Mouse (Mus musculus): ENCODE data around the gene Cfb. TPM values are rescaled to one million over a fixed set of nuclear protein-coding genes. Genes with fewer than 3 reads are reported as not detected.
"Not testable (repeated sequence)": the region's sequence is repeated elsewhere in the genome, so short reads cannot be mapped to it uniquely, and the experiment has no call there.

The Cfb gene
- total RNA-seq (2021) = 100 to 1,000 TPM in 1 of 2 experiments, 10 to 100 TPM in 1; 18.7 to 137 TPM
- long read RNA-seq, experiment 1, transcript Cfb-202 (18 exons, 2,751 nt) = major isoform, 126 of 137 reads
- long read RNA-seq, experiment 1, partial matches to known transcripts = 0 of 137 reads
- long read RNA-seq, experiment 1, other reads (novel, unspliced or antisense) = 10 of 137 reads
- long read RNA-seq, experiment 2, transcript Cfb-202 (18 exons, 2,751 nt) = major isoform, 7 of 7 reads
- long read RNA-seq, experiment 2, partial matches to known transcripts = 0 of 7 reads
- long read RNA-seq, experiment 2, other reads (novel, unspliced or antisense) = 0 of 7 reads

DNA sequence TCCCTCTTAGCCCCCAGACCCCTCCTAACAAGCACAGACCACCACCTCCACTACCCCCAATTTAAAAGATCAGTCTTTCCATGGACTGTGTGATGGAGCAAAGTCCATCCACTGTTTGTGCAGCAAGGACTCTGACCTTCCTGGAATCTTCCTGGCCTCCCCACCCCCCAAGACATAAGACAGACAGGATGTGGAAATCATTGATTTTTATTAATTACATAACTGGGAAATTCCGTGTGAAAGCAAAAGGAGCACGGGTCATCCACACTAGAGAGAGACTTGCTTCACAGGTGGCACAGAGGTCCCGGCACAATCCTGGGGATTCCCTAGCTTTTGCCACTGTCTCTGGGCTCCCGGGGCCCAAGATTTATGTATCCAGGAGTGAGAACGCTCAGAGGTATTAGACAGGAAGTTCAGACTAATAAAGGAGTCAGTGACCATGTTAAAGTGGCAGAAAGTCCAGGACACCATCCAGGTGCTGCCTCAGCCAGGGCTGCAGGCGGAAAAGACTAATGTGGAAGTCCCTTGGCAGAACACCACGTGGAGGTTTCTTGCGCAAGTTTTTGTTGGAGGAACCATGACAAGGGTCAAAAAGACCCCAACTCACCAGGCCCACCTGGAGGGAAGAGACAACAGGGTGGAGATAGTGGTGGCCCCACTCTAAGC is at the start of gene Cfb:
Gene Cfb (minus strand): TSS at position 103 of the 666 bp plus-strand sequence.
- no peak for DNase-seq (ENCODE audit: low spot score in 2 of 2)

GRCm38 (mm10) chr17:34911945-34912351 is 49.6 kb upstream of the Cfb start:
- DNase-seq (ENCODE audit: low spot score in 2 of 2) = peak in 1 of 2 experiments; percentile 64

DNA sequence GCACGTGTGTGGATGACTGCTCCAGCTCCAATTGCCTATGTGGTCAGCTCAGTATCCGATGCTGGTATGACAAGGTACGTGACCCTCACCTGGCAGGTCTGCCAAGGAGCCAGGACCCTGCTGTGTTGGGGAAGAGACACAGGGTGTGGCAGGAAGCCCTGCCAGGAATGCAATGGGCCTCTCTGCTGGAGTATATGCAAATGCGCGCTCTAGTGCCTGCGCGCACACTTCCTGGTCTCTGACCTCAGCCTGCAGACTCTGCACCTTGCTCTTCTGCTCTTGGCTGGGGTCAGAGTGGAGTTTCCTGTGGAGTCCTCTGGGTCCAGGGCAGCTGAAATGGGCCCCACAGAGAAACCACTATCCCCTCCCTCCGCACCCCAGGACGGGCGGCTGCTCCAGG is 48.7 kb upstream of the Cfb start:
- DNase-seq (ENCODE audit: low spot score in 2 of 2) = no peak

- no peak for DNase-seq (ENCODE audit: low spot score in 2 of 2)
Measured at GRCm38 (mm10) chr17:34902895-34903294, 40.6 kb upstream of the Cfb start.

GRCm38 (mm10) chr17:34901948-34902347 is 39.6 kb upstream of the Cfb start:
- not testable (repeated sequence) for DNase-seq (ENCODE audit: low spot score in 2 of 2)

DNA sequence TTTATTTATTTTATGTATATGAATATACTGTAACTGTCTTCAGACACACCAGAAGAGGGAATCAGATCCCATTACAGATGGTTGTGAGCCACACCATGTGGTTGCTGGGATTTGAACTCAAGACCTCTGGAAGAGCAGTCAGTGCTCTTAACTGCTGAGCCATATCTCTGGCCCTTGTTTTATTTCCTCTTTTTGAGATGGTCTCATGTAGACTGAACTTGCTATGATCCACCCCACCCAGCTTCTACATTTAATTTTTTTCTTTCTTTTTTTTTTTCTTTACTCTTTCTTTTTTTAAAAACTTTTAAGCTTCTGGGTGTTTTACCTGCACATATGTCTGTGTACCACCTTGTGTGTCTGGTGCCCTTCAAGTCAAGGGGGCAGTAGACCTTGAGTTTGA is 38.5 kb upstream of the Cfb start:
- not testable (repeated sequence) for DNase-seq (ENCODE audit: low spot score in 2 of 2)

DNA sequence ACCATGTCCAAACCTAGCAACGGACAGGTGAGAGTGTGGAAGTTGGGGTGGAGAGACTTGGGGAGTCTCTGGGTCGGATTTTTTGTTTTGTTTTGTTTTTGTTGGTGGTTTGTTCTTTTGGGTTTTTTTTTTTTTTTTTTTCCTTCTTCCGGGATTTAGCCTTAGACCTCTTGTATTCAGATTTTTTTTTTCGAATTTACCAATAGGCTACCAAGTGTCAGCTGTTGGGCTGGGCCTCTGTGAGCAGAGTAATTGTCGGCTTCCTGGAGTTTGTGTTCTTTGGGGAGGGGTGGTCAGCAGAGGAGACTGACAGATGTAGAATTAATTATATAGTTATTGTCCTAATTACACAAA is 37.5 kb upstream of the Cfb start:
- no peak for DNase-seq (ENCODE audit: low spot score in 2 of 2)

- DNase-seq (ENCODE audit: low spot score in 2 of 2) = peak in 1 of 2 experiments; percentile 45
Measured at GRCm38 (mm10) chr17:34899053-34899889, 37.0 kb upstream of the Cfb start.

DNA sequence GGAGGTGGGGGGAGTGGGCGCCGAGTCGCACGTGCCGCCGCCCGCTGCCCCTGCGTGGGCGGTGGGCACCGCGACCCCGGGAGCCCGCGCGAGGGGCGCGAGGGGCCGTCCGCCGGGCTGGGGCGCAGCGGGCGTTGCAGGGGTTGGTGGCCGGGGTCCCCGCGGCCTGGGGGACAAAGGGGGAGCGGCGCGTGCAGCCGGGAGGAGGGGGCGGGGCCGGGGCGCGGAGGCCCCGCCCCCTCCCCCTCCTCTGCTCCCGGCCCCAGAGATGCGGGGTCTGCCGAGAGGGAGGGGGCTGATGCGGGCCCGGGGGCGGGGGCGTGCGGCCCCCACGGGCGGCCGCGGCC is 36.4 kb upstream of the Cfb start:
- no peak for DNase-seq (ENCODE audit: low spot score in 2 of 2)

GRCm38 (mm10) chr17:34898160-34898586 is 35.9 kb upstream of the Cfb start, which contains the start of the genes C2 and Ehmt2:
Gene C2 (minus strand): TSS chr17:34898265.
Gene Ehmt2 (plus strand): TSS chr17:34898469.
- peak; percentile 64 to 69 for DNase-seq (ENCODE audit: low spot score in 2 of 2)

DNA sequence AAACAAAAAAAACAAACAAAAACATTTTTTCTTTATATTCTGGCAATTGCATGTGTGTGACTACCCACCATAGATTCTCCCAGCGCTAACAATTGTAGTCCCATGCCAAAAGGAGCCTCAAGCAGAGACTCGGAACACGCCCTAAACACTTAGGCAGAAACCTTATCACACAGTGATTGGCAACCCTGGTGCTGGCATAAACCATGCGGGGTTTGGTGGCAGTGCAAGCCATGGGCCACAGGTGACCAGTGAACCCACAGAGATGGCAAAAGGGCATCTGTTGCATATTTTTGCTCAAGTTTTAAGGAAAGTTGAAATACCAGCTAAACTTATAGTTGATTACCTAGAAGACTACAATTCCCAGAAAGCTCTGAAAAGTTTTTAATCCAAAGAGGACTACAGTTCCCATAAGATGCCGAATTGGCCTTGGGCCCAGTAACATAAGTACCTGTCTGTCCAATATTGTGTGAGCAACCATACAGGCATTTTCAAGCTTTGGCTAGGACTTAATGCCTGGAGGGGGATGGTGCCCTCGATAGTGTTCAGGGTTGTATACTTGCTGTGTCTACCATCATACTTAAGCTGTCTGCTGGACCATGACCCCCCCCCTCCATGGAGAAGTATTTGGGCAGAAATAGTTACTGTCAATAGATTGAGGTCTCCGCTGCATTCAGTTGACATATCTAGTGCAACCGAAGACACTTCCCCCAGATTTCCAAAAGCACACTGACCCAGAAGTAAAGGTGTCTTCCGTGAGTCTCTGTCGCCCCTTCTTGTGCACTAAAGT is 35.2 kb upstream of the Cfb start:
- no peak for DNase-seq (ENCODE audit: low spot score in 2 of 2)

GRCm38 (mm10) chr17:34896366-34896765 is 34.0 kb upstream of the Cfb start:
- no peak for DNase-seq (ENCODE audit: low spot score in 2 of 2)

GRCm38 (mm10) chr17:34895724-34896123 is 33.4 kb upstream of the Cfb start:
- DNase-seq (ENCODE audit: low spot score in 2 of 2) = no peak

DNA sequence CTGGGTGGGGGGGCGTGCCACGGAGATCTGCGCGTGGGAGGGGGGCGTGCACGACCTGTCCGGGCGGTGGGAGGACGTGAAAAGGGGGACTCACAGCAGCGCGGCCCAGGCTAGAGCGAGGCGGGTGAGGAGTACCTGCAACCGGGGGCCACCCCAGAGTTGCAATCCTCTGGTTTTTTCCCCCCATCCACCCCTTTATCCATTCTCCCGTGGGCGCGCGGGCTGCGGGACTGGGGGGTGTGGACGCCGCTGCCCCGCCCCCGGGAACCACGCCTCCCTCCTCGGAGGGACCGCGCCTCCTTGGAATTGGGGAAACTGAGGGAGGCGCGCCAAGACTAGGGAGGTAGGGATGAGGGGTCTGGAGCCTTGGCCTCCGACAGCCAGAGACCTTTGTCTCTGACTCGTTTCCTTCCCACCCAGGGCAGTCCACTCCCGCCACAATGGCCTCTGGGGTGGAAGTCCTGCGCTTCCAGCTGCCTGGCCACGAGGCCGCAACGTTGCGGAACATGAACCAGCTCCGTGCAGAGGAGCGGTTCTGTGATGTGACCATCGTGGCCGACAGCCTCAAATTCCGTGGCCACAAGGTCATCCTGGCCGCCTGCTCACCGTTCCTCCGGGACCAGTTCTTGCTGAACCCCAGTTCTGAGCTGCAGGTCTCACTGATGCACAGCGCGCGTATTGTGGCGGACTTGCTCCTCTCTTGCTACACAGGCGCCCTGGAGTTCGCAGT is 32.6 kb upstream of the Cfb start:
- peak in 1 of 2 experiments; percentile 38 for DNase-seq (ENCODE audit: low spot score in 2 of 2)

GRCm38 (mm10) chr17:34894074-34894597 is 31.8 kb upstream of the Cfb start:
- peak; percentile 89 to 94 for DNase-seq (ENCODE audit: low spot score in 2 of 2)

- DNase-seq (ENCODE audit: low spot score in 2 of 2) = no peak
Measured at GRCm38 (mm10) chr17:34893072-34893824, 30.9 kb upstream of the Cfb start.

GRCm38 (mm10) chr17:34891377-34891776 is 29.1 kb upstream of the Cfb start:
- DNase-seq (ENCODE audit: low spot score in 2 of 2) = no peak

- DNase-seq (ENCODE audit: low spot score in 2 of 2) = no peak
Measured at GRCm38 (mm10) chr17:34890074-34890743, 27.9 kb upstream of the Cfb start.

- no peak for DNase-seq (ENCODE audit: low spot score in 2 of 2)
Measured at GRCm38 (mm10) chr17:34887942-34888341, 25.6 kb upstream of the Cfb start.
